Mouse (Mus musculus) megakaryocyte progenitor cell, adult 5-6 weeks (primary cell): Measurements from ENCODE around the gene H2-K1. TPM values are rescaled to one million over a fixed set of nuclear protein-coding genes. Genes with fewer than 3 reads are reported as not detected.

ENCODE experiments used
- ATAC-seq: replicated peaks from 2 replicates; pipeline ENCODE4 v1.8.0; 2016; ENCODE audit warnings: mild to moderate bottlenecking, moderate TSS enrichment, inconsistent platforms; ENCODE audit not compliant: poor library complexity
- total RNA-seq, 2 experiments: library from RNA; stranded (forward) in 1 of 2; stranded (reverse) in 1 of 2; fragments of 157-497, 149-512 nt in 1 of 2; fragments of 200-1000 nt in 1 of 2; gene quantifications; 2 replicates each; pipeline versions ENCODE4 v1.2.3 to v1.2.4; 2015 to 2017

H2-K1 gene
- total RNA-seq (2015) = 914 and 1,011 TPM in 2 replicates
- total RNA-seq (2017) = 697 and 748 TPM in 2 replicates

DNA sequence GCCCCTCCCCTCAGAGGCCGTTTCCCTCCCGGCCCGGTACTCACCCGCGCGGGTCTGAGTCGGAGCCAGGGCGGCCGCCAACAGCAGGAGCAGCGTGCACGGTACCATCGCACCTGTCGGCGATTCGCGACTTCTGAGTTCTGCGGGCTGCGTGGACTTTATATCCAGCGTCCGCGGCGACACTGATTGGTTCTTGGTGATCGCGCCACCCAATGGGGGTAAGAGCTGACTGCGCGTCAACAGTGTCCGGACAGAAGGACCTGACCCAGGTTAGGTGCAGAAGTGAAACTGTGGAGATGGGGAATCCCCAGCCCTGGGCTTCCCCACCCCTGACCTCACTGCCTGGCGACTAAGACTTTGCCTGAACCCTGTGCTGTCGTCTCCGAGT lies at the start of gene H2-K1:
H2-K1 (minus strand) TSS at position 198 of the 388 bp plus-strand sequence.
- peak; percentile 98 for ATAC-seq

DNA sequence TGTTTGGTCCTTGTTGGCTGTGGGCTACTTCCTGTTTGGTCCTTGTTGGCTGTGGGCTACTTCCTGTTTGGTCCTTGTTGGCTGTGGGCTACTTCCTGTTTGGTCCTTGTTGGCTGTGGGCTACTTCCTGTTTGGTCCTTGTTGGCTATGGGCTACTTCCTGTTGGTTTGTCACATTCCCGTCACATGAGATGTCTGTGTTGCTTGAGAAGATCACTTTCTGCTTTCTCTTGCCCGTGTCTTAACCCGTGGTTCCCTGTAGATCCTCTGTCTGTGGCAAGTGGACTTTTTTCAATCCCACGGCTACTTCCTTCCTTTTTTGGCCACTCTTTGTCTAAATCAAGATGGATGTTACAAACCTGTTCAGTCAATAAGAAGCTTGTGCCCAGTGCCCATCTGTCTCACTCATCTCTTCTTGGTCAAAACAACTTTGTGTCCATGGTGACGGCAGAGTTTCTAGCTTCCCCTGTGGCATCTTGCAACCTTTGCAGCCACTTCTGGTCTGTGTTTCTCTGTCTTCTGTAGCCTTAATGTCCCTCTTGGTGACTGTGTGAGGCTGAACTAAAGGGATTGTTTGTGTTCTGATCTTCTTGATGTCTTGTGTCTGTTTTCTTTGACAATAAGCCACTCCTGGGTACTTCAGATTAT lies 47.4 kb upstream of the H2-K1 start:
- ATAC-seq = peak; percentile 69

DNA sequence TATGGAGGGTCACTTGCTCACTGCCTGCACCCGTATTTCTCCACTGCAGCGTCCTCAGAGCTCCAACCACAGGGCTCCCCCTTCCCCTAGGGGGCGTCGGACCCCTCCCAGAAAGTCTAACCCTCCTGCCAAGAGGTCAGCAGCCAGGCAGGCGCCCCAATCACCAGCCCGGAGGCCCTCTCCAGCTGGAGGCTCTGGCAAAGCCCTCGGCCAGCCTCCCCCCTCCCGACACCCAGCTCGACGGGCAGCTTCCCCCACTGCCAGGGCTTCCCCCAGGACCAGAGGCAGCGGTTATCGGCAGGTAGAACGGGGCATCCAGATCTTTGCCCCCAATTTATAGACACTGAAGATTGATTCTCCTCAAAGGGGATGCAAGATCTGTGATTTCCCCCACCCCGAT lies 45.8 kb upstream of the H2-K1 start:
- ATAC-seq = no peak

DNA sequence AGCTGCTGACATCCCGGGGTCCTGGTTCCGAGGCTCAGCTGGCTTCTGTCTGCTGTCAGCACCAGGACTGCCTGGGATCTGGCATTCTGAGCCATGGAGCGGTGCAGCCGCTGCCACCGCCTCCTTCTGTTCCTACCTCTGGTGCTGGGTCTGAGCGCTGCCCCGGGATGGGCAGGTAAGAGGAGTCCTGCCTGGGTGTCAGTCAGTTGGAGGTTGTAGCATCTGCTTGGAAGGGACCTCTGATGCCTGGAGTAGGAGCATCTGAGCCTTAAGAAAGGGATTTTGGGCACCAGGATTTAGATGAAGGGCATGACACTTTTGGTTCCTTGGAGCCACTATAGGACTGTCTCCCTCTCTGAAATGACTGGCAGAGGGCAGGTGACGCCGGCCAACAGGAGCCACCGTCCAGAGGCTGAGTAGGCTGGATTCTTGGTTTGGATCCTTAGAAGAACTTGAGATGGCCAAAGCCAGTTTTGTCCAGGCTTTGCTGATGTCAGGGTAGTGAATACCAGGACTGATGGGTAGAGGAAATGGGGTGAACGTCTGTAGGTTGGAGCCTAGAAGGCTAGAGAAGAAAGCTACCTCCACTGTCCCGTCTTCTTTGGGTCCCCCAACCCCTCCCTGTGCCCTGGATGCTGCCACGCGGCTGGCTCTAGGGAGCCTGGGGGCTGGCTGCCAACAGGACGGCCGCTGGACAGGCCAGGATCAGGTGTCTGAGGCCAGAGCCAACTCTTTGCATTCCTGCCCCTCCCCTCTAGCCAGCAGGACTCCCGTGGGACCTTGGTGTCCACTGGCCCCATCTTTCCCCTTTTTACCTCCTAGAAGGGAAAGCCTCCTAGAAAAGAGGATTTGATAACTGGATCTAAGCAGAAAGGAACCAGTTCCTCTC lies 39.7 kb upstream of the H2-K1 start:
- no peak for ATAC-seq

DNA sequence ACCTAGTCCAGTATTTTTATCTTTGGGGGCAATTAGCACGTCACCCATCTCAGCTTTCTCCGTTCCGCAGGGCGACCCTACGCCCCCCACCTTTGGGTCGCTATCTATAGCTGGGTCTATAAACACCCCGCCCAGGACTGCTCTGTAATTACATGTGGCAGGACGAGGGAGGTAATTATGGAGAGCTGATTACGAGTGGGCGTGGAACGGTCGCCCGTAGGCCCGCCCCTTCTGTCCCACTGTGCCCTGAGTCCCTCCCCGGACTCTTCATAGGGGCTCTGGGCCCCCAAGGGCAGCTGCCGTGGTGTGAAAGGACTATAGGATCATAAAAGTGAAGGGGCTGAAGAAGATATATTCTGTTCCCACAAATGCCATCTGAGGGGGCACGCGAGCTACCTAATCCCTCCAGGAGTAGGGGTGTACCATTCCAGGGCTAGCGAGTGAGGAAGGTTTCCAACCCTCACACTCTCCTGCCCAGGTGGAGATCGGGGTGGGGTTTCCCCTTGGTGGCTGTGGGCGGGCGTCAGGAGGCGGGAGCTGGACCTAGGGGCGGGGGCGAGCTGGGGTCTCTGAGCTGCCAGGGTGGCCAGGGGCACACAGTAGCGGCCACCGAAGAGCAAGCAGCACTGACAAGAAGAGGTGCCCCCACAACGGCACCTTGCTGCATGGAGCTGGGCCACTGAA lies 38.9 kb upstream of the H2-K1 start, which contains the start of gene Col11a2:
Col11a2 (plus strand) TSS at position 560 of the 684 bp plus-strand sequence.
- ATAC-seq = peak; percentile 48

DNA sequence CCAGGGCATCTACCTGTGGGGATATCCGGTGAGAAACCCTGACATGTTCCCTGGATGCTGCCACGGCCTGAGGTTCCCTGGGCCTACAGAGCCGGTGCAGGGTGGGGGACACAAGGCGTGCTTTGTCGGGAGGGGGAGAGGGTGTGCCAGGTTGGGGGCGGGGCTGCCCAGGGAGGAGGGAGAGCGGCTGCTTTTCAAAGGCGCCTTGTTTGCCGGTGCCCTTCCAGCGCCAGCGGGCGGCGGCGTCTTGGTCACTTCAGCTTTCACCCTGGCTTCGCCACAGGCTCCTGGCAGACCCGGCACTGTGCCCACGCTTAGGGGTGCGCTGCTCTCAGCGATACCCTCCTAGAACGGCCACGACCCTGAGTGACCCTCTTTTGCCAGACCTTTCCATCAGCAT lies 38.3 kb upstream of the H2-K1 start:
- ATAC-seq = no peak

DNA sequence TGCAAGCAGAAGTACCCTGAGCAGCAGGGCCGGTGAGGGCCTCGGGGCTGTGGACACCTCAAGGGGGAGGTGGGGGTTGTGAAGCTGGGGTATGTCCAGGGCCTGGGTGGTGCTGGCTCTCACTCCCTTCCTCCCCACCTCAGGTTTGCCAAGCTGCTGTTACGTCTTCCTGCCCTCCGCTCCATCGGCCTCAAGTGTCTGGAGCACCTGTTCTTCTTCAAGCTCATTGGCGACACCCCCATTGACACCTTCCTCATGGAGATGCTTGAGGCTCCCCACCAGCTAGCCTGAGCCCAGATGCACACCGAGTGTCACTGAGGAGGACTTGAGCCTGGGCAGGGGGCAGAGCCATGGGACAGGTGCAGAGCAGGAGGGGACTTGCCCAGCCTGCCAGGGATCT lies 37.1 kb upstream of the H2-K1 start:
- ATAC-seq = no peak

DNA sequence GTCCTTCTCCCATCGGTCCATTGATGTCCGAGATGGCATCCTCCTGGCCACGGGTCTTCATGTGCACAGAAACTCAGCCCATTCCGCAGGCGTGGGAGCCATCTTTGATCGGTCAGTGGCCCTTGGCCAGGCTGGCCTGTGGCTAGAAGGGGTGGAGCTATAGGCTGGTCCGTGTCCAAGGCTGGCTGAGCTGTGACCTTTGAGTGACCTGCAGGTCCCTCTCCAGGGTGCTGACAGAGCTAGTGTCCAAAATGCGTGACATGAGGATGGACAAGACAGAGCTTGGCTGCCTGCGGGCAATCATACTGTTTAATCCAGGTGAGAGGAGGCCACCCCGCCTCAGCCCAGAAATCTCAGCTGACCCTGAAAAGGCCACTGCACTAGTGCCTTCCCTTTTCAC lies 36.5 kb upstream of the H2-K1 start:
- no peak for ATAC-seq

DNA sequence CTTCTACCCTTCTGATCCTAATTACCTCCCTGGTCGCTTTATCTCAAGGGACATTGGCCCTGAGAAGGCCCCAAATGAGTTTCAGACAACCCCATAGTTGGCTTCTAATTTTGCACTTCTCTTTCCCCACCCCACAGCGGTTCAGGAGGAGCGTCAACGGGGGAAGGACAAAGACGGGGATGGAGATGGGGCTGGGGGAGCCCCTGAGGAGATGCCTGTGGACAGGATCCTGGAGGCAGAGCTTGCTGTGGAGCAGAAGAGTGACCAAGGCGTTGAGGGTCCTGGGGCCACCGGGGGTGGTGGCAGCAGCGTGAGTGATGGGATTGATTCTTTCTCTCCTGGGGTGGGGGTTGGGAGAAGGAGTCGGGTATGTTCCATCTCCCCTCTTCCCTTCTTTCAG lies 35.4 kb upstream of the H2-K1 start:
- ATAC-seq = no peak

DNA sequence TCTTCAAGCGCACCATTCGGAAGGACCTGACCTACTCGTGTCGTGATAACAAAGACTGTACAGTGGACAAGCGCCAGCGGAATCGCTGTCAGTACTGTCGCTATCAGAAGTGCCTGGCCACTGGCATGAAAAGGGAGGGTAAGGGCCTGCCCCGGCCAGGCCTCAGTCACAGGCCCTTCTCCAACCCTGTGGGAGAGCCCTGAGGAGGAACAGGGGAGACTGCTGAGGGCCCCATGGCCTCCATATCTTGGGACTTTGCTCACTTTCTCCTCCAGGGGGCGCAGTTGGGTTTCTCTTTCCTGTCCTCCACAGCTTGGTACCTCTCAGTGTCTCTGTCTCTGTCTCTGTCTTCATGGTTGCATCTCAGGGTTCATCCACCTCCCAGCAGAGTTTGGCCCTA lies 33.9 kb upstream of the H2-K1 start:
- ATAC-seq = peak; percentile 45

DNA sequence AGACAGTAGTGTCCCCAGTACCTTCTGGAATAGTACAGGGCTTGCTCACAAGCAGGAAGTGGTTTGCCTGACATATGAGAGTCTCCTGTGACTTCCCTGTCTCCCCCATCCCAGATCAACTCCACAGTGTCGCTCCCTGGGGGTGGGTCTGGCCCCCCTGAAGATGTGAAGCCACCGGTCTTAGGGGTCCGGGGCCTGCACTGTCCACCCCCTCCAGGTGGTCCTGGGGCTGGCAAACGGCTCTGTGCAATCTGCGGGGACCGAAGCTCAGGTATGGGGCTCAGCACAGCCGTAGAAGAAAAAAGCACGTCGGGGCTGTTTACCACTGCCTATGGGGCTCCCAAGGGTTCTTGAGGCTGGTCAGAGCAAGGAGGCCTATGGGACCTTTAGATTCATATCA lies 33.3 kb upstream of the H2-K1 start:
- no peak for ATAC-seq

DNA sequence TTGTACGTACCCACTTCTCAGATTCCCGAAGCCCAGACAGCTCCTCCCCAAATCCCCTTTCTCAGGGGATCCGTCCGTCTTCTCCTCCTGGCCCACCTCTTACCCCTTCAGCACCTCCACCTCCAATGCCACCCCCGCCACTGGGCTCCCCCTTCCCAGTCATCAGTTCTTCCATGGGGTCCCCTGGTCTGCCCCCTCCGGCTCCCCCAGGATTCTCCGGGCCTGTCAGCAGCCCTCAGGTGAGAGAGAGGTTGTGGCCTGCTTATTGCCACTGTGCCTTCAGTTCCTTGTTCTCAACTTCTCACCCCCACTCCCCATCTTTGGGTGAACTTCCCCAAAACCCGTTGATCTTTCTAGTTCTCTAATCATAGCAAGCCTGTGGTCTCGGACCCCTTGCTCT lies 32.7 kb upstream of the H2-K1 start:
- ATAC-seq = no peak

DNA sequence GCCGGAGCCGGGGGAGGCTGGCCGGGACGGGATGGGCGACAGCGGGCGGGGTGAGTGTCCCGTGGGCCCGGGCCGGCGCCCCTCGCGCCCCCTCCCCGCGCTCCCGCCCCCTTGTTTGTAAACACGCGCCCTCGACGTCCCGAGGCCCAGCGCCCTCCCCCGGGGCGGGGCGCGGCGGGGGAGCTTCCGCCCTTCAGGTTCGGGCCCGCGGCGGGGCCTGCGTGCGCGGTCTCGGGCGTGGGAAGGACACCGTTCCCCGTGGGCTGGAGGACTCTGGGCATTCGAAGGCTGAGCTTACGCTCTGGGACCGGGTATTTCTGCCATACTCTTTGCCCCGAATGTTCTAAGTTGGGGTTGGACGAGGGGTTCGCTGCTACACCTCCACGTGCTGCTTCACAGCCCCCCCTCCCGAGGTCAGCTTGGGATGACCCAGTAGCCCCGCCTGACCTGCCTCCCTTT lies 32.1 kb upstream of the H2-K1 start:
- ATAC-seq = no peak

DNA sequence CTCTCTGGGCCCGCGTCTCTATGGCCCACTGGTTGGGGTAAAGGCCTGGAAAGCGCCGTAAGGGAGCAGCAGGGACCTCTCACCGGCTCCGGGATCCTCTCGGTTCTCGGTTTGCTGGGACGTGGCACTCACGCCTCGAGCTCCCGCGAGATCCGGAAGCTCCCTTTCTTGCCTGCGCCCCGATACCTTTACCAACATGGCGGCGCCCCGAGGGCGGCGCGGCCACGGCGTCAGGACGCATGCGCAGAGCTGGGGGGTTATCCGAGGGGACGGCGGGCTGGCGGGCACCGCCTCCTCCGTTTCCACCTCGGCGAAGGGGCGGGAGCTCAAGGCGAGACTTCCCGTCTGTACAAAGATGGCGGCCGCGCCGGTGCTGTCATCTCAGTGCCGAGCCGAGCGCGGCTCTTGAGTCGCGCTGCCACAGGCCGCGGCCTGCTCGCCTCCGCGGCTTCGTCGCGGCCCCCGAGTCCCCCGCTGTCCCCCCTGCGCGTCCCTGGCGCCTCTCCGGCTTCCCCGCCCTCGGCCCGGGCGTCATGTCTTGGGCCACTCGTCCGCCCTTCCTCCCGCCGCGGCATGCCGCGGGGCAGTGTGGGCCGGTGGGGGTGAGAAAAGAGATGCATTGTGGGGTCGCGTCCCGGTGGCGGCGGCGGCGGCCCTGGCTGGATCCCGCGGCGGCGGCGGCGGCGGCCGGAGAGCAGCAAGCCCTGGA lies 31.5 kb upstream of the H2-K1 start, which contains the start of the genes Slc39a7 and Rxrb:
Slc39a7 (minus strand) TSS at position 218 of the 709 bp plus-strand sequence.
Rxrb (plus strand) TSS at position 348 of the 709 bp plus-strand sequence.
- ATAC-seq = peak; percentile 59

DNA sequence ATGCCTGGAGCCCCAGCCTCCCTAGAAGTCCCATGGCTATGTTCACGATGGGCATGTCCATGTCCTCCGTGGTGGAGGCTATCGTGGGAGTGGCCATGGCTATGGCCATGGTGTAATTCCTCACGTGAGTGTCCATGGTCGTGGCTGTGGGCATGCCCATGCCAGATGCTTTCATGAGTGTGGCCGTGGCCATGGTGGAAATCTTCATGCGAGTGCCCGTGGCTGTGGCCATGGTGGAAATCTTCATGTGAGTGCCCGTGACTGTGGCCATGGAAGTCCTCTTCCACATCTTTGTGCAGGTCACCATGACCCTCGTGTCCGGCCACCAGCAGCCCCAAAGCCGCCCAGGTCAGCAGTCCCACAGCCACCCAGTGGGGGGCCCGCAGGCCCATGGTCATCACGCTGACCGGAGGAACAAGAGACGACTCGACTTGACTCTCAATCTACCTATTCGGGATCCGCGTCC lies 30.7 kb upstream of the H2-K1 start:
- ATAC-seq = no peak

DNA sequence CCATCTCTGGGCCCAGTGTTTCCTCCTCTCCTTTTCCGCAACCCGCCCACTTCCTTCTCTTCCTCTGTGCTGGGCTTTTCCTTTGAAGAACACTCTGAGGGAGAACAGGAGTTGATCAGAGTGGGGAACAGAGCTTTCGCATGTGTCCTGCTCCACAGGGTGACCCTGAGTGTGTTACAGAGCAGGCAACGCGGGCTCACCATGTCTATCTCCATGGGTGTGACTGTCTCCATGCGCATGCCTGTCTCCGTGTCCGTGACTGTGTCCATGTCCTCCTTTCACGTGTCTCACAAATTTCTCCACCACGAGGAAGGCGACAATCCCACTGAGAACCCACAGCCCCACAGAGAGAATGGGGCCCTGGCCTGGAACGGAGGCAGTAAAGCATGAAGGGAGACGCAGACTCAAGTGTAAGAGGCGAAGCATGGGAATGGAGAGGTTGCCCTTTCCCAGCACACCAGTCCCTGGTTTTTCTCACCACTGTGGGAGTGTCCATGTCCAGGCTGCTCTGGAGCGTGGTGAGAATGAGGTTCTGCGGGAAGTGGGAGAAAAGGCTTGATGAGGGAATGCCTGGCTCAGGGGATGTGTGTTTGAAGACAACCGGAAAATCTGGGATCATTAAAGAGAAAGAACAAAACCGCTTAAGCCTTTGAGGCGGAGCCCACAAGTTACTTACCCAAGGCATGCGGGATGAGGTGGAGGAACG lies 29.9 kb upstream of the H2-K1 start:
- no peak for ATAC-seq

DNA sequence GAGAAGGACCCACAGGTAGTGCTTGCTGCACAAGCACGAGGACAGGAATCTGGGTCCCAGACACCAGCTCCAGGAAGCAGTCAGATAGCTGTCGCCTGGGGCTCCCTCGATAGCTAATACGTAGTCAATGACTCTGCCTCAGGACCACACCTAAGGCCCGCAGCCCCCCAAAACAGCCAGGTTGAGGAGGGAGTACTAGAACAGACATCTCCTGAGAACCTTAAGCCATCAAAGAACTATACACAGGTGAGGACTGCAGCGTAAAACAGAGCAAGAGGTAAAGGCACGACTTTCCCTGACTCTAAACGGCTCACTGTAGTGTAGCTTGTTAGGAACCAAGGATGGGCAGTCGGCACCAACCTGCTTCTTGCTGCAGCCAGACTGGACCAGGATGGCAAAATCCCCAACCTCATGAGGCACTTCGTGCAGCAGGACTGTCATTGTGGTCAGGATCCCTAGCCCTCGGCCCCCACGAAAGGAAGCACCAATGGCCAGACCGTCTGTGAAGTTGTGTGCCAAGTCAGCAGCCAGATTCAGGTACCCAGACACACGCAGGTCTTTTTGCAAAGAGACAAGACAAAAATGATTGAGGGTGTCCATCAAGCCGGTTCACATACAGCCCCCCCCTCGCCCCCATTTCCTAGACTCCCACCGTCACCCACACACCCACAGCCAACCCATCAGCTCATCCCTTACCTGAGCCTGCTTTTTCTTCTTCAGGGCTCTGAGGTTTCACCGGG lies 29.2 kb upstream of the H2-K1 start:
- ATAC-seq = no peak

DNA sequence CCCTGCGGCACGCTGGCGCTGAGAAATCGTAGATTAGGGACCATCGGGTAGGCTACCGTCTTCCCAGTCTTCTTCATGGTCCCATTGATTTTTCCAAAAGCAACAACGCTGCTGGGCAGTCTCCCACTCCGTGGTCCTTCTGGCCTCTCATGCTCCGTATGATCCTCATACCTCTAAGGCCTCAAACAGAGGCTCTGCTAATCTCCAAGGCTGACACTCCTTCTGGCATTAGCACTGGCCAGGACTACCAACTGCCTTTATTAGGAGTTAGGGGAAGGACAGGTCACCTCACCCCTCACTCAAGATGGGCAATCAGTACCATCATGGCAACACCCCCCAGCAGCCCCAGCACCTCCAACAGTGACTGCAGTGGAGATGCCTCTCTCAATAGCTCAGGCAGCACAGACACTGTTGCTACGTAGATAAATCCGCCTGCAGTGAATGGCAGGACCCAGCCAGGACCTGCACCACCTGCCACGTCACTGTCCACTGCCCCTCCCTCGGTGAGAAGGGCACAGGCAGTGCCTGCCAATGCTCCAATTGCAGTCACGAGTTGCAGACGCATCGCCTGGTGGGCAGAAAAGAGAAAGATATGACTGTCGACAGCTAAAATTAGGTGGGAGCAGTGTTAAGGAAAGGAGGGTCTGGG lies 28.5 kb upstream of the H2-K1 start:
- no peak for ATAC-seq
